Mouse (Mus musculus): ENCODE data around the gene Stam2. TPM values are rescaled to one million over a fixed set of nuclear protein-coding genes. Genes with fewer than 3 reads are reported as not detected.

Gene Stam2
- polyA plus RNA-seq, 1 experiment, result 3.8 TPM

DNA sequence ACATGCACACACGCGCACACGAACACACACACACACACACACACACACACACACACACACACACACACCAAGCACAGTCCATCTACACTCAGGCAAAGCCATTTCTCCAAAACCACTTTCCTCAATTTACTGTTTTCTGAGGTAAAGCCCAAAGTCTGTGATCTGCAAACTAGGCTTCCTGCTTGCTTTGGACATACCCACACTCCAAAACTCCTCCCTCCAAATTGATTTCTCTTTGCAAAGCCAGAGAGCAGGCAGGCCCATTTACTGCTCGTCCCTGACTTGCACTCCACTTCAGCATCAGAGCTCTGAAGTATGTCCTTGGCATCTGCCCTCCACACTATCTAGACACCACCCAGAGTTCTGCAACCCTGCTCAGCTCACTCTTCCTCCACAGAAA, 64.5 kb downstream of the Stam2 start:
- TF ChIP-seq POLR2A (IDR thresholded peaks at IDR 0.05; ENCODE audit: low read depth, low read length) (no peak), CTCF (IDR thresholded peaks at IDR 0.05; ENCODE audit: extremely low read depth, insufficient read depth, insufficient read length, insufficient replicate concordance) (no peak)
- no peaks in the 10 kb centered on the region for H3K36me3 ChIP-seq (ENCODE audit: control insufficient read depth, insufficient read depth, low read length)
- DNase-seq (ENCODE audit: low read depth in 1 of 2, low spot score in 2 of 2), result no peak
- no peak overlapping the region for H3K4me3 ChIP-seq (ENCODE audit: extremely low read depth, insufficient read depth, insufficient read length)
- 85% methylated on average over 4 of the region's 4 CpGs for WGBS
- peaks cover 13% of the 10 kb centered on the region for H3K27me3 ChIP-seq (ENCODE audit: control insufficient read depth, insufficient read depth, low read length)
- H3K4me1 ChIP-seq (ENCODE audit: control insufficient read depth, insufficient read depth, insufficient read length), result peaks cover 4% of the 10 kb centered on the region
- no peak overlapping the region for H3K27ac ChIP-seq (ENCODE audit: insufficient read depth, low read length)

GRCm38 (mm10) chr2:52676913-52677303, 65.2 kb downstream of the Stam2 start:
- TF ChIP-seq CTCF (IDR thresholded peaks at IDR 0.05; ENCODE audit: extremely low read depth, insufficient read depth, insufficient read length, insufficient replicate concordance), result no peak
- no peak for TF ChIP-seq POLR2A (IDR thresholded peaks at IDR 0.05; ENCODE audit: low read depth, low read length)
- H3K27me3 ChIP-seq (ENCODE audit: control insufficient read depth, insufficient read depth, low read length), result peaks cover 13% of the 10 kb centered on the region
- no peak overlapping the region for H3K27ac ChIP-seq (ENCODE audit: insufficient read depth, low read length)
- WGBS, result 45% methylated on average over 6 of the region's 6 CpGs
- DNase-seq (ENCODE audit: low read depth in 1 of 2, low spot score in 2 of 2), result no peak
- H3K4me1 ChIP-seq (ENCODE audit: control insufficient read depth, insufficient read depth, insufficient read length), result peaks cover 4% of the 10 kb centered on the region
- no peak overlapping the region for H3K4me3 ChIP-seq (ENCODE audit: extremely low read depth, insufficient read depth, insufficient read length)
- H3K36me3 ChIP-seq (ENCODE audit: control insufficient read depth, insufficient read depth, low read length), result no peaks in the 10 kb centered on the region

GRCm38 (mm10) chr2:52676023-52676912, 65.8 kb downstream of the Stam2 start, which contains the start of gene Cacnb4:
Cacnb4 (minus strand) TSS chr2:52676831.
- Histone ChIP-seq H3K4me1 (ENCODE audit: control insufficient read depth, insufficient read depth, insufficient read length) (peaks cover 4% of the 10 kb centered on the region), H3K4me3 (ENCODE audit: extremely low read depth, insufficient read depth, insufficient read length) (peak within 1 kb of the TSS; percentile 35; the same call in 1 of the 2 replicates), H3K36me3 (ENCODE audit: control insufficient read depth, insufficient read depth, low read length) (no peaks in the 10 kb centered on the region), H3K27ac (ENCODE audit: insufficient read depth, low read length) (no peak within 1 kb of the TSS), H3K27me3 (ENCODE audit: control insufficient read depth, insufficient read depth, low read length) (peaks cover 13% of the 10 kb centered on the region)
- DNase-seq (ENCODE audit: low read depth in 1 of 2, low spot score in 2 of 2), result no peak
- WGBS, result 2% methylated on average over 35 of the region's 77 CpGs
- TF ChIP-seq CTCF (IDR thresholded peaks at IDR 0.05; ENCODE audit: extremely low read depth, insufficient read depth, insufficient read length, insufficient replicate concordance), result no peak
- TF ChIP-seq POLR2A (IDR thresholded peaks at IDR 0.05; ENCODE audit: low read depth, low read length), result no peak

DNA sequence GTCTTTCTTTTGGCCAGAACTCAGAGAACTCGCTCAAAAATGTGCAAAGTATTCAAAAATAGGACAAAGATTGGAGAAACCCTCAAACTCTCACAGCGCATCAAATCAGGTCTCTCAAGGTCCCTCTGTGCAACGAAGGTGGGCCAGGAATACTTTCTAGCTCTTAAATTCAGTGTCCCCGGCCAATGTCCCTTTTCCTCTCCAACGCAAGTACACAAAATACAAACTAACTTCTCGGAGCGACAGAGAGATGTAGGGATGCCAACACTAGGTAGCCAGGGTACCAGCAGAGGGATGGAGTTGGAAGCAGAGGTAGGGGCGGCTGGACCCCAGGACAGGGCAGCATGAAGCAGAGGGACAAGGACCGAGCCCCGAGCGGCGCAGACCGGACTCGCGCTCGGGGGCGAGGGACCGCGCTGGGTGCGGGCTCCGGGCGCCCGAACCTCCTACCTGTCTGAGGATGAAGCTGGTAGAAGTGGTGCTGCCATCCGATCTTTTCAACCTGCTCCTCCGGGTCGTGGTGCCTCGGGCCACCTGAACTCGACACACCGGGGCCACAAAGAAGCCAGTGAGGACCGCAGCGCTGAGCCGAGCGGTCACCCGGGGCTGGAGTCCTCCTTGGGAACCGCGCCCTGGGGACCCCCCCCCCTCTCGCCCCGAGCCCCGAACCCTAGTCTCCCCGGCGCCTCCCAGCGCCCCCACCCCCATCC, 66.6 kb downstream of the Stam2 start:
- DNase-seq (ENCODE audit: low read depth in 1 of 2, low spot score in 2 of 2), result no peak
- TF ChIP-seq POLR2A (IDR thresholded peaks at IDR 0.05; ENCODE audit: low read depth, low read length), result no peak
- 3% methylated on average over 31 of the region's 42 CpGs for WGBS
- H3K36me3 ChIP-seq (ENCODE audit: control insufficient read depth, insufficient read depth, low read length), result no peaks in the 10 kb centered on the region
- no peak overlapping the region for H3K27ac ChIP-seq (ENCODE audit: insufficient read depth, low read length)
- peaks cover 4% of the 10 kb centered on the region for H3K4me1 ChIP-seq (ENCODE audit: control insufficient read depth, insufficient read depth, insufficient read length)
- H3K27me3 ChIP-seq (ENCODE audit: control insufficient read depth, insufficient read depth, low read length), result peaks cover 13% of the 10 kb centered on the region
- H3K4me3 ChIP-seq (ENCODE audit: extremely low read depth, insufficient read depth, insufficient read length), result peak overlapping the region; percentile 35

DNA sequence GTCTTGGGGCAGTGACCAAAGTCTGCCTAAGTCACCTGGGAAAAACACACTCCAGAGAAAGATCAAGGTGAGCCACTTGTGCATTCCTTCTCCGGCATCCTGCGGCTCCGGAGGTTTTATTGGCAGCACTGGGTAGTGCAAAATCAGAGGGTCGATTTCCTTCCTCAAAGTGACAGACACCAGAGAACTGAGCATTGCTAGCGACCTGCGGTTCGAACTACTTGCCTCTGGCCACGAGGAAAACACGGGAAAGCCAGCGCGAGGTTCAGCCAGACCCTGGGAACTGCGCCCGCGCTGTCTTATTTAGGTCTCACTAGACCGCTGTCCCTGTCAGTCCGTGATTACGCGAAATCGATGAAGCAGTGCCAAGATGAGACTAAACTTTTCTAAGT, 67.2 kb downstream of the Stam2 start:
- H3K27ac ChIP-seq (ENCODE audit: insufficient read depth, low read length), result no peak overlapping the region
- peak overlapping the region; percentile 2; the same call in 1 of the 2 replicates for H3K4me3 ChIP-seq (ENCODE audit: extremely low read depth, insufficient read depth, insufficient read length)
- H3K36me3 ChIP-seq (ENCODE audit: control insufficient read depth, insufficient read depth, low read length), result no peaks in the 10 kb centered on the region
- no peak for TF ChIP-seq CTCF (IDR thresholded peaks at IDR 0.05; ENCODE audit: extremely low read depth, insufficient read depth, insufficient read length, insufficient replicate concordance)
- TF ChIP-seq POLR2A (IDR thresholded peaks at IDR 0.05; ENCODE audit: low read depth, low read length), result no peak
- WGBS, result 1% methylated on average over 19 of the region's 19 CpGs
- peaks cover 4% of the 10 kb centered on the region for H3K4me1 ChIP-seq (ENCODE audit: control insufficient read depth, insufficient read depth, insufficient read length)
- no peak for DNase-seq (ENCODE audit: low read depth in 1 of 2, low spot score in 2 of 2)
- peaks cover 13% of the 10 kb centered on the region for H3K27me3 ChIP-seq (ENCODE audit: control insufficient read depth, insufficient read depth, low read length)

DNA sequence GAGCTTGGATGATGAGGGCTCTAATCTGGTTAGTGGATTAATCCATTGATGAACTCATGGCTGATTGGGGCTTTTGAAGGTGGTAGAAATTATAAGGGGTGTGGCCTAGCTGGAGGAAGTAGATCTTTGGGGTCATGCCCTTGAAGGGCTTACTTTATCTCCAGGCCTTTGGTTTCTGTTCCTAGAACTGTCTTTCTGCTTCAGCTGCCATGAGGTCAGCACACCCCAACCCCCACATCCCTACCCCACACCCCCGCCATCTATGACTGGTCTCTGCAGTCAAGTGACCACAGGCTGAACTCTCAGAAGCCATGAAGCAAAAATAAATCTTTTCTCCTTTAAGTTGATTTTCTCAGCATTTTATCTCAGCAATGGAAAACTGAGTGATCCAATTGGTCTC, 68.9 kb downstream of the Stam2 start:
- DNase-seq (ENCODE audit: low read depth in 1 of 2, low spot score in 2 of 2), result no peak
- H3K4me3 ChIP-seq (ENCODE audit: extremely low read depth, insufficient read depth, insufficient read length), result no peak overlapping the region
- no peaks in the 10 kb centered on the region for H3K36me3 ChIP-seq (ENCODE audit: control insufficient read depth, insufficient read depth, low read length)
- H3K4me1 ChIP-seq (ENCODE audit: control insufficient read depth, insufficient read depth, insufficient read length), result peaks cover 4% of the 10 kb centered on the region
- 47% methylated on average over 1 of the region's 1 CpGs for WGBS
- no peak for TF ChIP-seq CTCF (IDR thresholded peaks at IDR 0.05; ENCODE audit: extremely low read depth, insufficient read depth, insufficient read length, insufficient replicate concordance)
- no peak overlapping the region for H3K27ac ChIP-seq (ENCODE audit: insufficient read depth, low read length)
- H3K27me3 ChIP-seq (ENCODE audit: control insufficient read depth, insufficient read depth, low read length), result peaks cover 13% of the 10 kb centered on the region

DNA sequence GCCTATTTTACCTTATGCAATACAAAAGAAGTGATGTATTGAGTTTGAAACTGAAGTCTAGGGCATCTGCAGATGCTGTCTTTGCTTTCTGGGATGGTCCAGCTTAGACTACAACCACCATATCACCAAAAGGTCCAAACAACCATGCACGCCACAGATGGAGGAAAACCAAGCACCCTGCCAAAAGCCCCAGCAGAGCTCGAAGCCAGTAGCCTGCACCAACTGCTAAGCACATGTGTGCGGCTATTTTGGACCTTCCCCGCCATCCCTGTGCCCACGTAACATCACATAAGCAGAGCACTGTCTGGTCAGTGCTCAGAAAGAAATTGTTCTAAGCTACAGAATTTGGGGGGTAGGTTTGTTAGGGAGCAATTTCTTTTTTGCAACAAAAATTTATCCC, 71.3 kb downstream of the Stam2 start:
- Histone ChIP-seq H3K27ac (ENCODE audit: insufficient read depth, low read length) (no peak overlapping the region), H3K4me3 (ENCODE audit: extremely low read depth, insufficient read depth, insufficient read length) (no peak overlapping the region), H3K27me3 (ENCODE audit: control insufficient read depth, insufficient read depth, low read length) (peaks cover 6% of the 10 kb centered on the region), H3K4me1 (ENCODE audit: control insufficient read depth, insufficient read depth, insufficient read length) (peaks cover 4% of the 10 kb centered on the region), H3K36me3 (ENCODE audit: control insufficient read depth, insufficient read depth, low read length) (no peaks in the 10 kb centered on the region)
- no peak for TF ChIP-seq CTCF (IDR thresholded peaks at IDR 0.05; ENCODE audit: extremely low read depth, insufficient read depth, insufficient read length, insufficient replicate concordance)
- no peak for TF ChIP-seq POLR2A (IDR thresholded peaks at IDR 0.05; ENCODE audit: low read depth, low read length)
- no peak for DNase-seq (ENCODE audit: low read depth in 1 of 2, low spot score in 2 of 2)
- WGBS, result 88% methylated on average over 5 of the region's 5 CpGs
